Mouse (Mus musculus) liver, embryonic 11.5 days (tissue): ENCODE measurements around the gene Col4a4. TPM values are rescaled to one million over a fixed set of nuclear protein-coding genes. Genes with fewer than 3 reads are reported as not detected.

ENCODE experiments used
- ATAC-seq: fragments of 200-750 bp; cut with Nextera tagmentation; replicated peaks from 2 replicates; pipeline ENCODE4 v1.8.0; 2017; ENCODE audit warnings: moderate number of reproducible peaks, mild to moderate bottlenecking, moderate TSS enrichment, moderate library complexity; ENCODE audit not compliant: low FRiP score
- DNase-seq: peaks from one replicate; pipeline ENCODE4 v3.0.0-alpha.2; 2017; ENCODE audit warnings: low spot score
- H3K27ac ChIP-seq: fragments of 300-500 bp; sonication (generic); 2 replicates; pipeline ENCODE4 v1.5.1; 2014; ENCODE audit warnings: mild to moderate bottlenecking, low read depth, low read length, control low read depth
- H3K27me3 ChIP-seq: fragments of 300-500 bp; sonication (generic); replicated peaks from 2 replicates; pipeline ENCODE4 v1.6.1; 2014; ENCODE audit warnings: low read length, mixed read lengths; ENCODE audit not compliant: control insufficient read depth, insufficient read depth
- H3K36me3 ChIP-seq: fragments of 300-500 bp; sonication (generic); 2 replicates; pipeline ENCODE4 v1.6.1; 2014; ENCODE audit warnings: mild to moderate bottlenecking, low read length, moderate library complexity, mixed read lengths; ENCODE audit not compliant: control insufficient read depth, insufficient read depth
- H3K4me1 ChIP-seq: fragments of 300-500 bp; sonication (generic); replicated peaks from 2 replicates; pipeline ENCODE4 v1.6.1; 2014; ENCODE audit warnings: low read length, mixed read lengths; ENCODE audit not compliant: control insufficient read depth, insufficient read depth
- H3K4me2 ChIP-seq: fragments of 300-500 bp; sonication (generic); 2 replicates; pipeline ENCODE4 v1.6.1; 2014; ENCODE audit warnings: mild to moderate bottlenecking, control low read depth, moderate library complexity
- H3K4me3 ChIP-seq: fragments of 300-500 bp; sonication (generic); 2 replicates; pipeline ENCODE4 v1.5.1; 2014; ENCODE audit warnings: low read depth, low read length, control low read depth
- H3K9ac ChIP-seq: fragments of 300-500 bp; sonication (generic); 2 replicates; pipeline ENCODE4 v1.6.1; 2014; ENCODE audit warnings: low read depth, low read length, control low read depth
- H3K9me3 ChIP-seq: fragments of 300-500 bp; sonication (generic); 2 replicates; pipeline ENCODE4 v1.6.1; 2016; ENCODE audit warnings: low read length, inconsistent platforms, mixed read lengths; ENCODE audit not compliant: control insufficient read depth
- WGBS: fragments of 180-500 bp; shearing (Covaris S2); extraction: QIAGEN DNeasy Blood & Tissue Kit; methylation state at CpG from one replicate; pipeline ENCODE4 v1.1.7; 2014; 5-methylcytosine and 5-hydroxymethylcytosine counted together
- polyA plus RNA-seq: library from polyadenylated mRNA; unstranded; fragments of >200 nt; fragmentation: Nextera tagmentation; extraction: Ambion mirVana; gene quantifications from 2 replicates; pipeline ENCODE4 v1.2.1, GENCODE M21; 2014

Gene Col4a4
- polyA plus RNA-seq, 1 experiment from 2014 or later = 0.15 TPM

GRCm38 (mm10) chr1:82475254-82475653, 111.4 kb downstream of the Col4a4 start:
- ATAC-seq (no peak), DNase-seq (no peak)
- no peaks in the 10 kb centered on the region for H3K4me1 ChIP-seq
- no peaks in the 10 kb centered on the region for H3K27me3 ChIP-seq
- H3K27ac ChIP-seq = no peak overlapping the region
- no peaks in the 10 kb centered on the region for H3K9me3 ChIP-seq
- no peaks in the 10 kb centered on the region for H3K36me3 ChIP-seq
- no peak overlapping the region for H3K4me2 ChIP-seq
- WGBS = 71% methylated on average over 5 of the region's 5 CpGs
- no peak overlapping the region for H3K4me3 ChIP-seq
- no peak overlapping the region for H3K9ac ChIP-seq

DNA sequence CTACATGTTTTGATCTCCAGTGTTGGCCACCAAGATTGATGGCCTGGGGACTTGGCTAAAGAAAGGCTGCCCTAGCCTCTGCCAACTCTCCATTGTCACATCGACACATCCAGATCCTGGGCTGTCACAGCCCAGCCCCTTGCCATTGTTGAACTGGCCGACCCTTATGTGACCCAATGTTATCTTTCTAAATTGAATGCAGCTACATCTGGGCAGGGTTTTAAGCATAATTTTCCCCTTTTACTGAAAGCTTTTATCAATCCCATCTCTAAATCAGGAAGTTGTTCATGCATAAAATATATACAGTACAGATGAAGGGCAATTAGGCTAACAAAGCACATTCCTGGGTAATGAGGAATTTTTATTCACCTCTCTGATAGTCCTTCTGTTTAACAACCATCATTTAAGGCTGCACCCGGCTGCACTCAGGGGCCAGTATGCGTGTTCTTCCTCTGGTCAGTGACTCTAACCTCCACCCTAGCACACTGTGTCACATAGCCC, 112.1 kb downstream of the Col4a4 start:
- H3K4me2 ChIP-seq = no peak overlapping the region

GRCm38 (mm10) chr1:82473467-82473866, 113.2 kb downstream of the Col4a4 start:
- H3K4me1 ChIP-seq = no peaks in the 10 kb centered on the region
- DNase-seq = no peak
- no peaks in the 10 kb centered on the region for H3K27me3 ChIP-seq
- H3K36me3 ChIP-seq = no peaks in the 10 kb centered on the region
- H3K4me3 ChIP-seq = no peak overlapping the region
- no peak overlapping the region for H3K9ac ChIP-seq
- H3K4me2 ChIP-seq = no peak overlapping the region
- ATAC-seq = no peak
- no peaks in the 10 kb centered on the region for H3K9me3 ChIP-seq
- no peak overlapping the region for H3K27ac ChIP-seq

More for the DNA sequence above, 112.1 kb downstream of the Col4a4 start:
- H3K9ac ChIP-seq = no peak overlapping the region
- no peaks in the 10 kb centered on the region for H3K4me1 ChIP-seq
- no peaks in the 10 kb centered on the region for H3K27me3 ChIP-seq
- ATAC-seq (no peak), DNase-seq (no peak)
- no peaks in the 10 kb centered on the region for H3K9me3 ChIP-seq
- 50% methylated on average over 4 of the region's 4 CpGs for WGBS
- H3K36me3 ChIP-seq = no peaks in the 10 kb centered on the region
- no peak overlapping the region for H3K27ac ChIP-seq
- no peak overlapping the region for H3K4me3 ChIP-seq

DNA sequence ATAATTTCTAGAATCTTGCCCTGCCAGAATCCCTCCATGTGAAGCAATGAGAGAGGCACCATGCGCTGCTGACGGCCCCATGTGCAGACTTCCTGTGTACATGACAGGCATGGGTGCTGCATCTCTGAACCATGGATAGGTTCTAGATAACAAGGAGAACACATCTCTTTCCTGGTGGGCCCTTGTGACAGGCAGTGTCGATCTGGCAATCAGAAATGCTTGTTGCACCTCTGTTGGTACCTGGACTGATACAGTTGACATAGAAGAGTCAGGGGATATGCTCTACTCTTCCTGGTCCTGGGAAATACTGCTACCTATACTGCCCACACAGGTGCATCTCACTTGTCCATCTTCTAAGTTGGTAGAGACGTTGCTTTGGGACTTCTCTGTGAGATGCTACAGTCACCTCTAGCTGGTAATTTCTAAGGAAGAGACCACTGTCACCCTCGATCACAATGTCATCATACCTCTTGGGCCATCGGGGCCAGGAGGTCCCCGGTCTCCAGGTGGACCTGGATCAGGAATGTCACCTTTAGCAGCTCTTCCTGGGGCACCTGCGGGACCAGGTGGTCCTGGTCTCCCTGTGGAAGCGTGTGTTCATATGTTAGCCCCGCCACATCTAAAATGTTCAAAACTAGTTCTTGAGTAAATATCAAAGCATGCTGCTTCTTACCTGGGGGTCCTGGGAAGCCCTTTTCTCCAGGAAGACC, 116.0 kb downstream of the Col4a4 start:
- WGBS = 82% methylated on average over 10 of the region's 10 CpGs
- H3K4me3 ChIP-seq = no peak overlapping the region
- no peak overlapping the region for H3K9ac ChIP-seq
- H3K27ac ChIP-seq = no peak overlapping the region
- H3K9me3 ChIP-seq = no peaks in the 10 kb centered on the region
- no peak for ATAC-seq
- no peaks in the 10 kb centered on the region for H3K27me3 ChIP-seq
- no peak for DNase-seq
- no peak overlapping the region for H3K4me2 ChIP-seq
- H3K4me1 ChIP-seq = no peaks in the 10 kb centered on the region
- no peaks in the 10 kb centered on the region for H3K36me3 ChIP-seq

DNA sequence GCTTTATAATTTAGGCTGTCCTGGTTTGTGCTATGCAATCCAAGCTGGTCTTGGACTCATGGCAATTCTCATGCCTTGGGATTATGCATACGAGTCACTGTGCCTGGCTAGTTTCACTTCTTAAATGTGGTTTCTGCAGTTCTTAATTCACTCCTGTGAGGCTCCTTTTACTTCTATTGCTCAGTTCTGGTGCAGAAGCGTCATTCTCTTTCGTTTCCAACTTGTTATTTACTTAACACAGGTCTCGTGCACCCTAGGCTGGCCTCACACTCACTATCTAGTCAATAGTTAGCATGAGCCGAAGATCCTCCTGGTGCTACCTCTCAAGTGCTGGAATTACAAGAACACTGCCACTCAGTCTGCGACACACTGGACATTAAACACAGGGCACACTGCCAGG, 117.8 kb downstream of the Col4a4 start:
- DNase-seq = no peak
- WGBS = 75% methylated on average over 6 of the region's 6 CpGs
- H3K4me2 ChIP-seq = no peak overlapping the region
- no peaks in the 10 kb centered on the region for H3K36me3 ChIP-seq
- H3K27me3 ChIP-seq = no peaks in the 10 kb centered on the region
- H3K4me3 ChIP-seq = no peak overlapping the region
- H3K4me1 ChIP-seq = no peaks in the 10 kb centered on the region
- H3K9me3 ChIP-seq = no peaks in the 10 kb centered on the region
- no peak overlapping the region for H3K9ac ChIP-seq
- ATAC-seq = no peak
- H3K27ac ChIP-seq = no peak overlapping the region

DNA sequence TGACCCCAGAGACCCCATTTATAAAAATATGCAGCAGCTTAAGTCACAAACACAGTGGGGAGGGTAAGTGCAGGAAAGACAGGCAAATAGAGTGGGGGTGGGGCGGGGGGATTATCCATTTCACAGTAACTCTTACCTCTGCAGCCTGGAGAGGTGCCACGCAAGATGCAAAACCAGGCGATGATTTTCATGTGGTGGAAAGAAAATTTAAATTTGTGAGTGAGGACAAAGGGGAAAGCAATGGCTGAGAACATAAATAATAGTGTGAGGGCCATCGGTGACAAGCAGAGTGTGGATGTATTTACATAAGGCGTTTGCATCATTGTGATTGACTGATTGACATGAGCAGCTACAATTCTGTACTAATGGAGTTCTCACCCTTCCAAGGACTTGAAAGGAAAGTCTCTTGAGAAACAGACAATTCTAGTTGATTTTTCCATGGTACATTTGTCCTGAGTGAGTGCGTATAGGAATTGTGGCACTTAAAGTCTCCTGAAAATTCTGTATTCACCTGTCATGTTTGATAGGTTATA, 121.3 kb downstream of the Col4a4 start:
- WGBS = 58% methylated on average over 6 of the region's 6 CpGs
- no peaks in the 10 kb centered on the region for H3K36me3 ChIP-seq
- DNase-seq = no peak
- no peaks in the 10 kb centered on the region for H3K27me3 ChIP-seq
- no peaks in the 10 kb centered on the region for H3K9me3 ChIP-seq
- H3K4me3 ChIP-seq = no peak overlapping the region
- H3K4me2 ChIP-seq = no peak overlapping the region
- no peaks in the 10 kb centered on the region for H3K4me1 ChIP-seq
- no peak overlapping the region for H3K27ac ChIP-seq
- no peak for ATAC-seq
- no peak overlapping the region for H3K9ac ChIP-seq

GRCm38 (mm10) chr1:82461041-82461440, 125.6 kb downstream of the Col4a4 start:
- Histone ChIP-seq H3K4me2 (no peak overlapping the region), H3K4me3 (no peak overlapping the region), H3K27me3 (no peaks in the 10 kb centered on the region), H3K27ac (no peak overlapping the region), H3K9me3 (no peaks in the 10 kb centered on the region), H3K9ac (no peak overlapping the region), H3K4me1 (no peaks in the 10 kb centered on the region), H3K36me3 (no peaks in the 10 kb centered on the region)
- 75% methylated on average over 4 of the region's 4 CpGs for WGBS
- no peak for DNase-seq
- no peak for ATAC-seq

GRCm38 (mm10) chr1:82459926-82460325, 126.7 kb downstream of the Col4a4 start:
- no peaks in the 10 kb centered on the region for H3K4me1 ChIP-seq
- ATAC-seq (no peak), DNase-seq (no peak)
- 81% methylated on average over 2 of the region's 2 CpGs for WGBS
- H3K9ac ChIP-seq = no peak overlapping the region
- no peaks in the 10 kb centered on the region for H3K36me3 ChIP-seq
- H3K4me2 ChIP-seq = no peak overlapping the region
- H3K27me3 ChIP-seq = no peaks in the 10 kb centered on the region
- no peak overlapping the region for H3K4me3 ChIP-seq
- H3K27ac ChIP-seq = no peak overlapping the region
- H3K9me3 ChIP-seq = no peaks in the 10 kb centered on the region

DNA sequence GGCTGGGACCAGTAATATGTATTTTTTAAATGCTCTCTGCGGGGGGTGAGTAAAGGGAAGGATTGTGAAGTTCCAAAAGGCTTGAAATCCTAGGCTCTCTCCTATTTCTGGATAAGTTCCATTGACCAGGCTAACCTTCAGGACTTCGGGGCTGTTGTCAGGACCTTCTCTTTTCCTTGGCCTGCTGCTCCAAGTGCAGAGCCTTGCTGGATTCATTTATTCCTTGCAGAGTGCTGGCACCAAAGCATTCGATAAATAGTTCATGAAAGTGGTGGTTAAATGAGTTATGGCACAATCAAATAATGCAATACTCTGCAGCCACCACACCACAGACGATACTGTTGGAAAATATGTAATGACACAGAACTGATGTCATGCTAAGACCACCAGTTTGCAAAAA, 127.3 kb downstream of the Col4a4 start:
- Histone ChIP-seq H3K9me3 (no peaks in the 10 kb centered on the region), H3K4me1 (no peaks in the 10 kb centered on the region), H3K9ac (no peak overlapping the region), H3K36me3 (no peaks in the 10 kb centered on the region), H3K27me3 (no peaks in the 10 kb centered on the region), H3K27ac (no peak overlapping the region), H3K4me2 (no peak overlapping the region), H3K4me3 (no peak overlapping the region)
- ATAC-seq = no peak
- no peak for DNase-seq
- WGBS = 72% methylated on average over 4 of the region's 4 CpGs
